Mouse (Mus musculus) testis, adult 2 months (tissue): ENCODE measurements at regions not wholly inside any gene's neighbourhood (a gene's known extent, or its start where the extent isn't known, plus 50 kb on each side); places are given as distances from the start of the nearest gene placed in this dataset.

Experiments
- CTCF ChIP-seq: fragments of 200-500 bp; IDR thresholded peaks from 2 replicates; pipeline ENCODE4 v1.5.1; 2012; ENCODE audit warnings: low read depth, mild to moderate bottlenecking, inconsistent platforms, low read length, moderate library complexity; ENCODE audit not compliant: control insufficient read depth, insufficient read depth, insufficient replicate concordance
- POLR2A ChIP-seq: fragments of 200-500 bp; IDR thresholded peaks from 2 replicates; pipeline ENCODE4 v1.6.1; 2012; ENCODE audit warnings: low read depth, mild to moderate bottlenecking, inconsistent platforms, low read length, moderate library complexity; ENCODE audit not compliant: control insufficient read depth

- TF ChIP-seq CTCF = no peak
- no peak for TF ChIP-seq POLR2A
Observed at GRCm38 (mm10) chr13:44020851-44021250, 236.3 kb downstream of the Cd83 start.
